Mouse (Mus musculus) lung, postnatal 4 days (tissue): Measurements from ENCODE around the gene Rab3gap1.

ENCODE experiments used
- DNase-seq, 2 experiments: peaks; one replicate each; pipeline ENCODE4 v3.0.0; 2021

Rab3gap1 gene

GRCm38 (mm10) chr1:127983274-127983993, 114.9 kb downstream of the Rab3gap1 start:
- DNase-seq: no peak

GRCm38 (mm10) chr1:127985391-127985790, 116.8 kb downstream of the Rab3gap1 start:
- DNase-seq: no peak

- no peak for DNase-seq
Measured at GRCm38 (mm10) chr1:127988246-127988645, 119.7 kb downstream of the Rab3gap1 start.

GRCm38 (mm10) chr1:127989387-127989786, 120.8 kb downstream of the Rab3gap1 start:
- no peak for DNase-seq

GRCm38 (mm10) chr1:127989876-127990731, 121.5 kb downstream of the Rab3gap1 start:
- DNase-seq: peak; percentile 32 to 50
